Mouse (Mus musculus): ENCODE data around the gene Plekhm3.

Plekhm3 gene

GRCm38 (mm10) chr1:64826348-64827103, 130.1 kb downstream of the Plekhm3 start:
- no peak for DNase-seq (ENCODE audit: low spot score in 2 of 2)

GRCm38 (mm10) chr1:64823564-64823963, 133.1 kb downstream of the Plekhm3 start:
- DNase-seq (ENCODE audit: low spot score in 2 of 2) = no peak

- DNase-seq (ENCODE audit: low spot score in 2 of 2) = no peak
Measured at GRCm38 (mm10) chr1:64817709-64818108, 138.9 kb downstream of the Plekhm3 start.

- DNase-seq (ENCODE audit: low spot score in 2 of 2) = no peak
Measured at GRCm38 (mm10) chr1:64813182-64813581, 143.4 kb downstream of the Plekhm3 start.

- DNase-seq (ENCODE audit: low spot score in 2 of 2) = no peak
Measured at GRCm38 (mm10) chr1:64811956-64812355, 144.7 kb downstream of the Plekhm3 start.

- no peak for DNase-seq (ENCODE audit: low spot score in 2 of 2)
Measured at GRCm38 (mm10) chr1:64809085-64809484, 147.5 kb downstream of the Plekhm3 start.

- no peak for DNase-seq (ENCODE audit: low spot score in 2 of 2)
Measured at GRCm38 (mm10) chr1:64807766-64808165, 148.9 kb downstream of the Plekhm3 start.

GRCm38 (mm10) chr1:64805217-64805616, 151.4 kb downstream of the Plekhm3 start:
- DNase-seq (ENCODE audit: low spot score in 2 of 2) = no peak

GRCm38 (mm10) chr1:64802631-64803030, 154.0 kb downstream of the Plekhm3 start:
- no peak for DNase-seq (ENCODE audit: low spot score in 2 of 2)

- no peak for DNase-seq (ENCODE audit: low spot score in 2 of 2)
Measured at GRCm38 (mm10) chr1:64797621-64798020, 159.0 kb downstream of the Plekhm3 start.

- DNase-seq (ENCODE audit: low spot score in 2 of 2) = no peak
Measured at GRCm38 (mm10) chr1:64796867-64797582, 159.6 kb downstream of the Plekhm3 start.

- DNase-seq (ENCODE audit: low spot score in 2 of 2) = peak in 1 of 2 experiments; percentile 27
Measured at GRCm38 (mm10) chr1:64795284-64796040, 161.2 kb downstream of the Plekhm3 start.

- no peak for DNase-seq (ENCODE audit: low spot score in 2 of 2)
Measured at GRCm38 (mm10) chr1:64794096-64794495, 162.5 kb downstream of the Plekhm3 start.

GRCm38 (mm10) chr1:64793234-64793530, 163.4 kb downstream of the Plekhm3 start:
- DNase-seq (ENCODE audit: low spot score in 2 of 2) = no peak

GRCm38 (mm10) chr1:64792521-64793233, 163.9 kb downstream of the Plekhm3 start:
- no peak for DNase-seq (ENCODE audit: low spot score in 2 of 2)

GRCm38 (mm10) chr1:64791826-64792225, 164.8 kb downstream of the Plekhm3 start:
- DNase-seq (ENCODE audit: low spot score in 2 of 2) = peak in 1 of 2 experiments; percentile 40

GRCm38 (mm10) chr1:64790806-64791790, 165.5 kb downstream of the Plekhm3 start:
- DNase-seq (ENCODE audit: low spot score in 2 of 2) = no peak

- peak in 1 of 2 experiments; percentile 21 for DNase-seq (ENCODE audit: low spot score in 2 of 2)
Measured at GRCm38 (mm10) chr1:64787701-64788515, 168.7 kb downstream of the Plekhm3 start.

- DNase-seq (ENCODE audit: low spot score in 2 of 2) = no peak
Measured at GRCm38 (mm10) chr1:64779863-64780262, 176.8 kb downstream of the Plekhm3 start.

GRCm38 (mm10) chr1:64779415-64779814, 177.2 kb downstream of the Plekhm3 start:
- no peak for DNase-seq (ENCODE audit: low spot score in 2 of 2)

Data from urinary bladder, postnatal 36 days (tissue).